Mouse (Mus musculus) right cerebral cortex, postnatal 10 days (tissue): Measurements from ENCODE around the gene Epha10.
"Not testable (repeated sequence)": the region's sequence is repeated elsewhere in the genome, so short reads cannot be mapped to it uniquely, and the experiment has no call there.

Experiments
- DNase-seq, 2 experiments: peaks; one replicate each; pipeline ENCODE4 v3.0.0; 2021; ENCODE audit warnings: low spot score in 2 of 2

Gene Epha10

GRCm38 (mm10) chr4:124894508-124895428, 14.1 kb downstream of the Epha10 start:
- DNase-seq = peak; percentile 70 to 75

- no peak for DNase-seq
These were observed 17.7 kb downstream of the Epha10 start for GRCm38 (mm10) chr4:124898428-124898827.

DNA sequence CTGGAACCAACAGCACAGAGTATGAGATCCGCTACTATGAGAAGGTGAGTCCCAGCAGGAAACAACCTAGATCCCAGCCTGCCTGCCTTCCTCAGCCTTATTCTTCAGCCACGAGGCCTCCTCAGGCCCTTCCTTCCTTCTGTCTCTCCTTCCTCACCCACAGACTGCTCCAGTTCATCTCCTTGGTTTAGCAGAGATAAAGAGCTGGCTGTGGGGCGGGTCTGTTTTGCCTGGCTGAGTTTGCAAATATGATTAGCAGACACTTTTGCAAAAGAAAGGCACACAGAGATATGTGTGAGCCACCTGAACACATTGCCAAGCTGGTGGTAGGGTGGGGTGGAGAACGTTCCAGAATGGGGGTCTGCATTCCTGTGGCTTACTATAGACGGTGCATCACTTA, 19.2 kb downstream of the Epha10 start:
- peak in 1 of 2 experiments; percentile 19 for DNase-seq

DNA sequence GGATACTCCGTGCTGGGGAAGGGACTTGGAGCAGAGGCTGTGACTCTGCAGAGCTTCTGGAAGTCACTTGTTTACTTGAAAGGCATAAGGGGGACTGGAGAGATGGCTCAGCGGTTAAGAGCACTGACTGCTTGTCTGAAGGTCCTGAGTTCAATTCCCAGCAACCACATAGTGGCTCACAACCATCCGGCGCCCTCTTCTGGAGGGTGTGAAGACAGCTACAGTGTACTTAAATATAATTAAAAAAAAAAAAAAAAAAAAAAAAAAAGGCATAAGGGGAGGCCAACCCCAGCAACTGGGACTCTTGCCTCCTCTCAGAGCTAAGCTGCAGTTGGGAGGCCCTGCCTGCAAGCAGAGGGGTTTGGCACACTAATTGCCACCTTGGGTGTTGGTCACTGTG, 24.7 kb downstream of the Epha10 start:
- DNase-seq = no peak

GRCm38 (mm10) chr4:124905971-124906822, 25.5 kb downstream of the Epha10 start:
- DNase-seq = peak; percentile 57 to 70

DNA sequence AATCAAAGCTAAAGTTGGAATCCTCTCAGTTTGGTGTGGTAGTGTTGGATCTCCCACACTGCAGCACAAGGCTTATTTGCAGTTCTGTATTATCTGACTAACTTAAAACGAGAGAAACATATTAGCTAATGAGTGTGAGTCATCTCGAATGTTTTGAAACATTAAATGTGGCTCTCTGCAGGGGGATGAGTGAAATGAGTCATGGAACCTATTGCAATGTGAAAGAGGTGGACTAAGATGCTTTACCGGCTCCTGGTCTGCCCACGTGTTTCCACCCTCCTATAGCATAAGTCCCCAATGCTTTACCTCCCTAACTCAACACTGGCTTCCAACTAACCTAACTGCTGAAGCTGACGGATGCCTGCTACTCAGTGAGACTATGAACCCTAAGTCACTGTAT, 47.4 kb downstream of the Epha10 start:
- no peak for DNase-seq

DNA sequence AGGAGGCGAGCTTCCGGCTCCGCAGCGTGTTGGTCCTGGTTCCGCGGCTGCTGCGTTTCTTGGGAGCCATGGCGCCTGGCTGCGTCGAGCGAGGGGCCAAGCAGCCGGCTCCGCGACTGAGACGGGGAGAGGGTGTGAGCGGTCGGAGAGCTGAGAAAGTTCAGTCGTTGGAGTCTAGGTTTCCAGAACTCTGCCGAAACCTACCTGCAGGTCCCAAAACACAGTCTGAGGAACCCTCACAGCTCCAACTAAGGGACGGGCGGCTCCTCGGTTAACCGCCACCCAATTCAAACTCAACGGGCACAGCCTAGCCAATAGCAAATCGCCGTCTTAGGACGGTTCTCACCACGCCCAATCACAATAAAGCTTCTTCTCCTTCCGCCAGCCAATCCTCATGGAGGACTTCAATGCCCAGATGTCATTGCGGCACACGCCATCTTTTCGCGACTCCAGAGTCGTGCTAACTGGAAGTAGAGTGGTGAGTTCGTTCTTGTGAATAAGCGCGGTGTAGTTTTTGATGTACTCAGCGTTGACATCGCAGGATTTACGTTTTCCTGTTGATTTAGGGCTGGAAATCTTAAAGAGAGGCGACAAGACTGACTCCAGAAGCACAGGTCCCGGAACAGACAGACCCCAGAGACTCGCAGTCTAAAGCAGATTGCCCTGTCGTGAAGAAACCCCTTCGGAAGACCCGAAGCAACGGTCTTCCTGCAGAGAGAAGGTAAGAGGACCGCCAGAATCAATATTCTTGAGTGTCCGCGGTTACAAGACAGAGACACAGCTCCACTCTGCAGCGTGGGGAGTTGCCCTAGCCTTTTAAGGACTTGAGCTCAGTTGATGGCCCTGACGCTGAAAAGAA, 56.1 kb downstream of the Epha10 start, which contains the start of gene 9930104L06Rik:
Gene 9930104L06Rik (plus strand): TSS at position 436 of the 859 bp plus-strand sequence.
- peak; percentile 98 to 99 for DNase-seq

- not testable (repeated sequence) for DNase-seq
These were observed 58.5 kb downstream of the Epha10 start, which contains the start of gene Cdca8 for GRCm38 (mm10) chr4:124939211-124939610. Gene Cdca8 (minus strand): TSS chr4:124939311.

DNA sequence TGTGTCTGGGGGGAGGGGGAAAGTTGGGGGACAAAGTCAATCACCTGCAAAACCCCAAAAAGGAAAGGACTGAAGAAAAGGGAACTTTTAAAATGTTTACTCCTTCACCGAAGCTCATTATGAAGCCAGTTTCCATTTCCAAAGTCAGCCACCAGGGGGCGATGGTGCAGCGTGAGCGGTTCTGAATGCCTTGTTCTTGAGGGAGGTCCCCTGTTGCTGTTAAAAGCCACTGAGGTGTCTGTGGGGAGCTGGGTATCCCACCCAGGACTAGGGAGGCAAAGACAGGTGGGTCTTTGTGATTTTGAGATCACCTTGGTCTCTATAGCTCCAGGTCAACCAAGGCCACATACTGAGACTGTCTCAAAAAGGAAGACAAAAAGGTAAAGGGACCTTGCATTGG, 62.3 kb downstream of the Epha10 start:
- DNase-seq = peak; percentile 75 to 89

DNA sequence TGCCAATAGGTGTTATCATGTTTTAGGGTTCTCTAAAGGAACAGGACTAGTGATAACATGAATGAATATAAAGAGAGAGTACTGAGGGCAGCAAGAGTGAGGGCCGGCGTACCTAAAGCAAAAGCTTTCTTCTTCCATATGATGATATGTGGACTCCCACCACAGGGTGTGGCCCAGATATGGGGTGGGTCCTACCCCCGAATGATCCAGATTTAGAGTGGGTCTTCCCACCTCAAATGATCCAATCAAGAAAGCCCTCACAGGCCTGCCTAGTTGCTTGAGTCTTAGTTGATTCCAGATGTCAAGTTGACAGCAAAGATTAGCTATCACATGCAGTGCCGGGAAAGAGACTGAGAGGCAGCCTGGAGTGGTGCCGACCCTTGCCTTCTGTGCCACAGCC, 63.1 kb downstream of the Epha10 start:
- no peak for DNase-seq

DNA sequence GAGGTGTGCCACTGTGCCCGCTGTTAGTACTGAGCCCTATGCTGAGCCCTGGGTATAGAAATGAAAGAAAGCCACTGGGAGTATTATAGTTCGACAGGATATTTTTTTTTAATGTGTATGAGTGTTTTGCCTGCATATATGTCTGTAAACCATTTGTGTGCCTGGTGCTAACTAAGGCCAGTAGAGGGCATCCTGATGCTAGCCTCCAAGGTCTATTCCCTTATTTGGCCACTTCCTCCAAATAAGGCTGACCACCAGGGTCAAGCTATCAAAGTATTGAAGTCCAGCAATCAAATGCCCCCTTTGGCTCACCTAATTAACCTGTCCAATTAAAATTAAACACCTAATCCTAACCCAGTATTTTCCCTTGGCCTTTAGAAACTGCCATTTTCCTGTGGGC, 64.3 kb downstream of the Epha10 start:
- DNase-seq = no peak

- peak in 1 of 2 experiments; percentile 42 for DNase-seq
These were observed 68.8 kb downstream of the Epha10 start for GRCm38 (mm10) chr4:124949488-124949887.

GRCm38 (mm10) chr4:124950181-124951035, 69.7 kb downstream of the Epha10 start:
- DNase-seq = no peak

DNA sequence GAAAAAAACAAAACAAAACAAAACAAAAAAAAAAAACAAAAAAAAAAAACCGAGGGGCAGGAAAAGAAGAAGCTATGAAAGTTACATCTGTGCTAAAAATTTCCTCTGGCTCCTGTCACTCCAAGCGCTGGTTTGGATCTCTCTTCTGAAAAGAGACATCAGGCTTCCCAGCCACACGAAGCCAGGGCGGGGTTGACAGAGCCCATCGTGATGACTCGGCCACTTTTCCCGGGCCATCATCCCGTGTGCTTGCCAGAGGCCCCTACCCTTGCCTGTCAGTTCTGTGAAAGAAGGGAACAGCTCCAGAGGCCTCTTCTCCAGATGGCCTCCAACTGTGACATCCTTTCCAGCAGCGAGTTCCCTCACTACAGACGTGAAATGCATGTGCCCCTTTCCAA, 70.3 kb downstream of the Epha10 start:
- no peak for DNase-seq

- no peak for DNase-seq
These were observed 72.8 kb downstream of the Epha10 start for GRCm38 (mm10) chr4:124953546-124953945.

DNA sequence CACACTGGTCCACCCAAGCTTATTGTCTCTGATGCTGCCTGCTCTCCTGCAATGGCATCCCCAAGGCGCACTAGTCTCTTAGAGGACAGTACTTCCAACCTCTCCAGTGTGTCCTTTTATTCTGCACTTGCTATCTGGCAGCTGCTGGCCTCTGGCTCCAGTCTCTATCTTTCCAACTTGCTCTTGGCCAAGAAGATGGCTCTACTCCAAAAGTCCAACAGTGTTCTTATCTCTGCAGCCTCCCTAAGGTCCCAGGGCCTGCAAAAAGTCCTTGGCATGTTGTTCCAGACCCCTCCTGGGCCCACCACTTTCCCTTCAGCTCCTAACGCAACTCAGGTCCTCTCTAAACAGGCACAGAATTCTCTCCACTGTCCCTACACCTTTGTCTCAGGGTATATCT, 76.6 kb downstream of the Epha10 start:
- no peak for DNase-seq

GRCm38 (mm10) chr4:124959062-124959461, 78.4 kb downstream of the Epha10 start:
- no peak for DNase-seq

DNA sequence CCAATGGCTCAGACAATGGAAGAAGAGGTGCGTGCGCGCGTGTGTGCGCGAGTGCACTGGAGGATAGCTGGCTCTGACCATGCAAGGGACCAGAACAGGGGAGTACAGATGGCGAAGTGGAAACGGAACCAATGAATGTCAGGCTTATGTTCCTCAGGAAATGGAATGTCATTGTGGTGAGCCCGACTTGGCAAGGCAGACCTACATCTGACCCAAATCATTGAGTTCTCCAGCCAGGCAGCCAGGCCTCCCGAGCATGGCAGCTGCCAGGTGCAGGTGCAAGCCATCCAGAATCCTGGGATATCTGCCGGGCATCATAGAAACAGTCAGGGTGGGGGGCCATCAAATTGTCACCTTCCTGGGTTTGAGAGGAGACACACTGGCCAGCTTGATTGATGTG, 80.2 kb downstream of the Epha10 start:
- no peak for DNase-seq

DNA sequence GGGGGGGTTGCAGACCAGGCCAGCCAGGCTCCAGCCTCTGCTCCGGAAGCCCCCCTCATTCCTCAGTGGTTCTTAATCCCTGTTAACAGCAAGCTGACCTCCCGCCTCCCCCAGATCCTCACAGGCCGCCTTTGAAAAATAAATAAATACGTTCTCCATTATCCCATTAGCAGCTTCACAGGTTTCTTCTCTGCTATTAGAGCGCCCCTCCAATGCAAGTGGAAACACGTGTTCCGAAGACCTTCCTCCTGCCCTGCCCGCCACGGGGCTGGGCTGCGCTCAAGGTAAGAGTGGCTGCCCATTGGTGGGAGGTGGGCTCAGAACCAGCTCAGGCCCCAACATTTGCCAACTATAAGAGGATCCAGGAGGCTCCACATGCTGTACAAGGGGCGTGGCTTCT, 81.9 kb downstream of the Epha10 start:
- DNase-seq = no peak

GRCm38 (mm10) chr4:124964912-124965599, 84.4 kb downstream of the Epha10 start:
- DNase-seq = no peak
